Mouse (Mus musculus): ENCODE measurements around the gene Tbx20.

Tbx20 gene

GRCm38 (mm10) chr9:24774160-24774969 lies at the start of gene Tbx20:
TSS of gene Tbx20 (minus strand) at chr9:24774303.
- peak; percentile 30 for DNase-seq (ENCODE audit: low spot score)

- no peak for DNase-seq (ENCODE audit: low spot score)
Observed at GRCm38 (mm10) chr9:24818511-24818910, 44.4 kb upstream of the Tbx20 start.

- no peak for DNase-seq (ENCODE audit: low spot score)
Observed at GRCm38 (mm10) chr9:24812461-24812860, 38.4 kb upstream of the Tbx20 start.

GRCm38 (mm10) chr9:24792110-24792509 lies 18.0 kb upstream of the Tbx20 start:
- DNase-seq (ENCODE audit: low spot score), result no peak

- DNase-seq (ENCODE audit: low spot score), result no peak
Observed at GRCm38 (mm10) chr9:24789396-24789795, 15.3 kb upstream of the Tbx20 start.

GRCm38 (mm10) chr9:24782338-24782737 lies 8.2 kb upstream of the Tbx20 start:
- DNase-seq (ENCODE audit: low spot score), result no peak

- DNase-seq (ENCODE audit: low spot score), result peak; percentile 16
Observed at GRCm38 (mm10) chr9:24780929-24781441, 6.9 kb upstream of the Tbx20 start.

- no peak for DNase-seq (ENCODE audit: low spot score)
Observed at GRCm38 (mm10) chr9:24780391-24780928, 6.4 kb upstream of the Tbx20 start.

GRCm38 (mm10) chr9:24779975-24780374 lies 5.9 kb upstream of the Tbx20 start:
- no peak for DNase-seq (ENCODE audit: low spot score)

GRCm38 (mm10) chr9:24778571-24778970 lies 4.5 kb upstream of the Tbx20 start:
- no peak for DNase-seq (ENCODE audit: low spot score)

- DNase-seq (ENCODE audit: low spot score), result no peak
Observed at GRCm38 (mm10) chr9:24777961-24778360, 3.9 kb upstream of the Tbx20 start.

- peak; percentile 10 for DNase-seq (ENCODE audit: low spot score)
Observed at GRCm38 (mm10) chr9:24777176-24777895, 3.2 kb upstream of the Tbx20 start.

GRCm38 (mm10) chr9:24776487-24776886 lies 2.4 kb upstream of the Tbx20 start:
- DNase-seq (ENCODE audit: low spot score), result no peak

GRCm38 (mm10) chr9:24775567-24775966 lies 1.5 kb upstream of the Tbx20 start:
- DNase-seq (ENCODE audit: low spot score), result no peak

- DNase-seq (ENCODE audit: low spot score), result no peak
Observed at GRCm38 (mm10) chr9:24775001-24775400, 898 bp upstream of the Tbx20 start.

- DNase-seq (ENCODE audit: low spot score), result no peak
Observed at GRCm38 (mm10) chr9:24773669-24774068, 434 bp downstream of the Tbx20 start.

GRCm38 (mm10) chr9:24773171-24773570 lies 932 bp downstream of the Tbx20 start:
- no peak for DNase-seq (ENCODE audit: low spot score)

GRCm38 (mm10) chr9:24772431-24773120 lies 1.5 kb downstream of the Tbx20 start:
- no peak for DNase-seq (ENCODE audit: low spot score)

GRCm38 (mm10) chr9:24771713-24772112 lies 2.4 kb downstream of the Tbx20 start:
- no peak for DNase-seq (ENCODE audit: low spot score)

GRCm38 (mm10) chr9:24770941-24771405 lies 3.1 kb downstream of the Tbx20 start:
- DNase-seq (ENCODE audit: low spot score), result no peak

GRCm38 (mm10) chr9:24770149-24770940 lies 3.8 kb downstream of the Tbx20 start:
- peak; percentile 8 for DNase-seq (ENCODE audit: low spot score)

Data from ovary, postnatal 36 days (tissue).